ENCODE assay signal across 9 mouse cellular contexts in the genomic region with DNA sequence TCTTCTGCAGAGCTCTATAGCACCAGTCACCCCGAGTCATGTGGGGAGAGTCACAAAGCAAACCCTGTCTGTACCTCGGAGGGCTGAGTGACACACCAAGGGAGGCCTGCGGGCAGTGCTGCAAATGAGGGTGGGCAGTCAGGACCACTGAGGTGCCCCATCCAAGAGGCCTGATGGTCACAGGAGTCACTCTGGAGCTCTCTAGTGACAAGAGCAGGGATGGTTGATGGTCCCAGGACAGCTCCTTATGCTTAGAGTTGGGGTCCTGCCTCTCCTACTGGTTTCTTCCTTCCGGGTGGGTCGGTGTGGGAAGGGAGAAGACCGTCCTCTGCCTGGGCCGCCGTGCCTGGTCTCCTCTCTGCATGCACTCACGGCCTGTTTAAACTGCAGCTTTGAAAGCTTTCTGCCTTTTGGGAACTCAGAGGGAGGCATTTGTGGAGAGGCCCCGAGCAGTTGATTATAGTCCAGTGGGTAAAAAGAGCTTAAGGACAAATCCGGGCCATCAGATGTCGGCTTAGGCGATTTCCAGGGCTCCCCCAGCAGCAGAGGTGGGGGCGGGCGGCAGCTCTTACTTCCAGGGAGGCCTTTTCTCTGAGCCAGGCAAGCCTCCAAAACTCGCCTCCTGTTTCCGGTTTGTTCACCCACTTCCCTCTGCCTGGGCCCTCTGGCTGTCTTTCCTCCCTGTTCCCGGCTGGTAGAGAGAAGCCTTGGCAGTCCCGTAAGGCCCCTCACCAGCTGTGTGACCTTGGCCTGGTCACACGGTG.
DNase-seq lines count a peak whose midpoint lies in the region; ATAC-seq and TF ChIP-seq lines count a peak whose summit lies in the region.
"Had no signal": no experiment of that assay in that cellular context is flagged by ENCODE, and none has a peak within 500 bp of the region (broad histone marks: within the 10 kb centered on the region; RNA-seq: fewer than 3 reads in every experiment).

No protein-coding gene starts in this region.

- peak; percentile 35 for DNase-seq in thymus, postnatal 14 days
- no peak for DNase-seq in thymus, adult 2 months
- DNase-seq in frontal cortex, postnatal 36 days (ENCODE audit: low spot score in 2 of 2) = peak; percentile 83 to 86
- peak; percentile 68 for DNase-seq in left cerebral cortex, adult 11 months (ENCODE audit: low spot score)
- no peak for DNase-seq in stomach, postnatal 0 days (ENCODE audit: low spot score)
- no peak for DNase-seq in natural killer cell, adult 2 months (ENCODE audit: low spot score in 2 of 2)

- no peak overlapping the region for H3K27ac ChIP-seq in thymus, adult 2 months (ENCODE audit: control insufficient read depth, insufficient read depth, low read length)
- peak overlapping the region; percentile 97 for H3K27ac ChIP-seq in hindbrain, embryonic 12.5 days
- no peak overlapping the region for H3K27ac ChIP-seq in stomach, postnatal 0 days (replicated peaks)

- TF ChIP-seq EP300 in stomach, postnatal 0 days (optimal IDR thresholded peaks at IDR 0.05) = no peak

- no peak for TF ChIP-seq CTCF in thymus, adult 2 months (IDR thresholded peaks at IDR 0.05; ENCODE audit: borderline replicate concordance, control insufficient read depth, extremely low read depth, insufficient read depth, low read length, poor library complexity)
- TF ChIP-seq CTCF in stomach, postnatal 0 days (IDR thresholded peaks at IDR 0.05; ENCODE audit: low read depth) = no peak

- no peak for ATAC-seq in hindbrain, embryonic 12.5 days (ENCODE audit: low FRiP score)
- no peak for ATAC-seq in stomach, postnatal 0 days (ENCODE audit: low FRiP score, low TSS enrichment)
- ATAC-seq: Patski had no signal

- no peak overlapping the region for H3K4me2 ChIP-seq in hindbrain, embryonic 12.5 days (replicated peaks)
- H3K4me2 ChIP-seq in stomach, postnatal 0 days (replicated peaks; ENCODE audit: low read depth) = no peak overlapping the region

- H3K36me3 ChIP-seq in thymus, adult 2 months (ENCODE audit: control insufficient read depth, insufficient read depth, low read length) = no peaks in the 10 kb centered on the region
- H3K36me3 ChIP-seq in hindbrain, embryonic 12.5 days = no peaks in the 10 kb centered on the region
- no peaks in the 10 kb centered on the region for H3K36me3 ChIP-seq in megakaryocyte, embryonic 14.5 days (replicated peaks; ENCODE audit: low read length)
- H3K36me3 ChIP-seq in stomach, postnatal 0 days (ENCODE audit: control insufficient read depth, insufficient read depth, low read length) = no peaks in the 10 kb centered on the region

- H3K9me3 ChIP-seq in hindbrain, embryonic 12.5 days (replicated peaks) = no peaks in the 10 kb centered on the region
- H3K9me3 ChIP-seq in megakaryocyte, embryonic 14.5 days = no peaks in the 10 kb centered on the region
- no peaks in the 10 kb centered on the region for H3K9me3 ChIP-seq in stomach, postnatal 0 days (ENCODE audit: control insufficient read depth, low read length)

- no peak for TF ChIP-seq POLR2A in thymus, adult 2 months (IDR thresholded peaks at IDR 0.05; ENCODE audit: control insufficient read depth, extremely low read depth, insufficient read depth, low read length, poor library complexity)

- no peak overlapping the region for H3K4me3 ChIP-seq in thymus, adult 2 months (ENCODE audit: control insufficient read depth, insufficient read depth, low read length)
- no peak overlapping the region for H3K4me3 ChIP-seq in hindbrain, embryonic 12.5 days
- peak overlapping the region; percentile 55 for H3K4me3 ChIP-seq in megakaryocyte, embryonic 14.5 days (replicated peaks)
- no peak overlapping the region for H3K4me3 ChIP-seq in stomach, postnatal 0 days (ENCODE audit: low read depth, low read length)

- peaks cover 28% of the 10 kb centered on the region for H3K4me1 ChIP-seq in thymus, adult 2 months (replicated peaks; ENCODE audit: control insufficient read depth, insufficient read depth, low read length)
- peaks cover 70% of the 10 kb centered on the region for H3K4me1 ChIP-seq in hindbrain, embryonic 12.5 days
- peaks cover 94% of the 10 kb centered on the region for H3K4me1 ChIP-seq in megakaryocyte, embryonic 14.5 days
- peaks cover 8% of the 10 kb centered on the region; the same call in 1 of the 2 replicates for H3K4me1 ChIP-seq in stomach, postnatal 0 days (replicated peaks; ENCODE audit: control insufficient read depth, insufficient read depth)

- no peaks in the 10 kb centered on the region for H3K27me3 ChIP-seq in thymus, adult 2 months (ENCODE audit: control insufficient read depth, insufficient read depth, low read length)
- H3K27me3 ChIP-seq in hindbrain, embryonic 12.5 days = no peaks in the 10 kb centered on the region
- no peaks in the 10 kb centered on the region for H3K27me3 ChIP-seq in megakaryocyte, embryonic 14.5 days (replicated peaks)
- no peaks in the 10 kb centered on the region for H3K27me3 ChIP-seq in stomach, postnatal 0 days (ENCODE audit: control insufficient read depth, insufficient read depth, low read length)
- H3K27me3 ChIP-seq: Patski had no signal

- H3K9ac ChIP-seq in hindbrain, embryonic 12.5 days = peak overlapping the region; percentile 32; the same call in 1 of the 2 replicates
- 0 out of 2 replicates have a peak overlapping the region, but pooled peaks have one; percentile 31 for H3K9ac ChIP-seq in stomach, postnatal 0 days (ENCODE audit: low read length)

- WGBS in thymus, adult 2 months = 60% methylated on average over 20 of the region's 20 CpGs
- WGBS in hindbrain, embryonic 12.5 days = 51% methylated on average over 20 of the region's 20 CpGs
- 40% methylated on average over 20 of the region's 20 CpGs for WGBS in stomach, postnatal 0 days

Comparison
In these comparisons a context has a peak if more than half of its experiments do, and no peak if none do; other contexts are left out.
1. DNase-seq: peak in thymus, postnatal 14 days (single experiment), frontal cortex, postnatal 36 days (2 of 2) and left cerebral cortex, adult 11 months (single experiment); none in thymus, adult 2 months (single experiment), stomach, postnatal 0 days (single experiment) and natural killer cell, adult 2 months (0 of 2).